Comparison of ENCODE assay signal across 40 mouse cellular contexts in genomic region chr19:5356080-5356479, GRCm38 (mm10). TPM values are rescaled to one million over a fixed set of nuclear protein-coding genes. Genes with fewer than 3 reads are reported as not detected.
A peak's percentile ranks its signal among the peaks of the same experiment; 100 is the strongest.
DNase-seq lines count a peak whose midpoint lies in the region; ATAC-seq and TF ChIP-seq lines count a peak whose summit lies in the region.
"Had no signal": no experiment of that assay in that cellular context is flagged by ENCODE, and none has a peak within 500 bp of the region (broad histone marks: within the 10 kb centered on the region; RNA-seq: fewer than 3 reads in every experiment).

No protein-coding gene starts in this region.

- no peaks in the 10 kb centered on the region for H3K4me1 ChIP-seq in intestine, postnatal 0 days (replicated peaks; ENCODE audit: control insufficient read depth, insufficient read depth, low read length)
- H3K4me1 ChIP-seq: embryonic facial prominence, embryonic 10.5 days; embryonic facial prominence, embryonic 15.5 days; forebrain, embryonic 12.5 days; hindbrain, embryonic 10.5 days; hindbrain, embryonic 15.5 days; limb, embryonic 12.5 days; liver, embryonic 15.5 days; midbrain, embryonic 10.5 days; neural tube, embryonic 12.5 days had no signal

- H3K9me3 ChIP-seq in intestine, postnatal 0 days (ENCODE audit: control insufficient read depth) = no peaks in the 10 kb centered on the region
- H3K9me3 ChIP-seq: embryonic facial prominence, embryonic 10.5 days; embryonic facial prominence, embryonic 15.5 days; forebrain, embryonic 12.5 days; hindbrain, embryonic 10.5 days; hindbrain, embryonic 15.5 days; limb, embryonic 12.5 days; liver, embryonic 15.5 days; midbrain, embryonic 10.5 days; neural tube, embryonic 12.5 days had no signal

- ATAC-seq in intestine, postnatal 0 days = peak; percentile 76
- ATAC-seq: activated CD4-positive, CD25-positive, alpha-beta regulatory T cell, adult 4 months; forebrain, postnatal 0 days had no signal

- H3K27ac ChIP-seq in intestine, postnatal 0 days (ENCODE audit: low read depth, low read length) = peak overlapping the region; percentile 57
- H3K27ac ChIP-seq: embryonic facial prominence, embryonic 10.5 days; embryonic facial prominence, embryonic 15.5 days; forebrain, embryonic 12.5 days; hindbrain, embryonic 10.5 days; hindbrain, embryonic 15.5 days; limb, embryonic 12.5 days; liver, embryonic 15.5 days; midbrain, embryonic 10.5 days; neural tube, embryonic 12.5 days had no signal

- H3K36me3 ChIP-seq in intestine, postnatal 0 days (ENCODE audit: control insufficient read depth, insufficient read depth) = no peaks in the 10 kb centered on the region; the same call in 1 of the 2 replicates
- H3K36me3 ChIP-seq: embryonic facial prominence, embryonic 15.5 days; forebrain, embryonic 12.5 days; hindbrain, embryonic 10.5 days; hindbrain, embryonic 15.5 days; limb, embryonic 12.5 days; liver, embryonic 15.5 days; neural tube, embryonic 12.5 days had no signal

- no peak overlapping the region for H3K9ac ChIP-seq in intestine, postnatal 0 days (ENCODE audit: low read depth, low read length)
- H3K9ac ChIP-seq: embryonic facial prominence, embryonic 15.5 days; forebrain, embryonic 12.5 days; forebrain, postnatal 0 days; hindbrain, embryonic 15.5 days; limb, embryonic 12.5 days; liver, embryonic 15.5 days; lung, embryonic 14.5 days; neural tube, embryonic 12.5 days had no signal

- H3K4me2 ChIP-seq in intestine, postnatal 0 days (replicated peaks; ENCODE audit: low read depth) = no peak overlapping the region
- H3K4me2 ChIP-seq: embryonic facial prominence, embryonic 15.5 days; forebrain, embryonic 12.5 days; hindbrain, embryonic 15.5 days; limb, embryonic 12.5 days; liver, embryonic 15.5 days; lung, embryonic 14.5 days; neural tube, embryonic 12.5 days had no signal

- no peak for TF ChIP-seq CTCF in intestine, postnatal 0 days (IDR thresholded peaks at IDR 0.05; ENCODE audit: low read depth)

- DNase-seq in embryo, embryonic 10 days (ENCODE audit: low spot score) = peak; percentile 25
- no peak for DNase-seq in embryo, embryonic 9.5 days (ENCODE audit: extremely low spot score)
- DNase-seq in 416B (ENCODE audit: low read depth) = peak; percentile 71
- DNase-seq in embryo, embryonic 10.5 days (ENCODE audit: low spot score) = peak; percentile 25
- DNase-seq in left cerebral cortex, adult 9 months (ENCODE audit: low spot score in 2 of 2) = no peak
- no peak for DNase-seq in heart, adult 18-20 months
- DNase-seq in urinary bladder, adult 2 months (ENCODE audit: low spot score) = no peak
- DNase-seq: adrenal gland, adult 2 months; adrenal gland, postnatal 36 days; cerebellum, adult 8-10 months; cerebellum, postnatal 36 days; forebrain, postnatal 0 days; heart, postnatal 14 days; kidney, postnatal 10 days; lung, embryonic 14.5 days; lung, postnatal 14 days; thymus, postnatal 14 days had no signal

- H3K27me3 ChIP-seq in intestine, postnatal 0 days (replicated peaks; ENCODE audit: control insufficient read depth, insufficient read depth, low read length) = no peaks in the 10 kb centered on the region
- H3K27me3 ChIP-seq: embryonic facial prominence, embryonic 15.5 days; forebrain, embryonic 12.5 days; hindbrain, embryonic 15.5 days; limb, embryonic 12.5 days; liver, embryonic 15.5 days; neural tube, embryonic 12.5 days had no signal

- no peak overlapping the region for H3K4me3 ChIP-seq in intestine, postnatal 0 days (ENCODE audit: low read depth, low read length)
- H3K4me3 ChIP-seq: embryonic facial prominence, embryonic 10.5 days; embryonic facial prominence, embryonic 15.5 days; forebrain, embryonic 12.5 days; hindbrain, embryonic 10.5 days; hindbrain, embryonic 15.5 days; limb, embryonic 12.5 days; liver, embryonic 15.5 days; midbrain, embryonic 10.5 days; myocyte; neural tube, embryonic 12.5 days had no signal

- no CpG with 5 or more reads among the region's 1 CpGs for WGBS in intestine, postnatal 0 days

RNA-seq across cellular contexts. Expression of gene Cst6, which starts 6.7 kb away (rescaled TPM):
- 624 and 632 TPM in 2 replicates for polyA plus RNA-seq in intestine, postnatal 0 days (2015; fragmentation: Nextera tagmentation; extraction: Ambion mirVana)
- total RNA-seq in heart, adult 18-20 months (2021) = 10 to 100 TPM; 17.3 to 21.4 TPM
- polyA plus RNA-seq in urinary bladder, adult 2 months (2012; rRNA removed) = 3.6 and 4.4 TPM in 2 replicates
- total RNA-seq: liver, adult 2 months had no signal
- polyA plus RNA-seq: liver, adult 2 months; liver, embryonic 15.5 days; lung, embryonic 14.5 days had no signal

RNA-seq across cellular contexts. Expression of gene Eif1ad, which starts 10.5 kb away (rescaled TPM):
- polyA plus RNA-seq in intestine, postnatal 0 days (2015; fragmentation: Nextera tagmentation; extraction: Ambion mirVana) = 81.2 and 88.1 TPM in 2 replicates
- 10 to 100 TPM; 18.8 to 19.7 TPM for total RNA-seq in heart, adult 18-20 months (2021)
- polyA plus RNA-seq in urinary bladder, adult 2 months (2012; rRNA removed) = 24.4 and 26.8 TPM in 2 replicates

RNA-seq across cellular contexts. Expression of gene Banf1, which starts 10.9 kb away (rescaled TPM):
- 309 and 329 TPM in 2 replicates for polyA plus RNA-seq in intestine, postnatal 0 days (2015; fragmentation: Nextera tagmentation; extraction: Ambion mirVana)
- 100 to 1,000 TPM; 121 to 125 TPM for total RNA-seq in heart, adult 18-20 months (2021)
- polyA plus RNA-seq in urinary bladder, adult 2 months (2012; rRNA removed) = 125 and 147 TPM in 2 replicates

RNA-seq across cellular contexts. Expression of gene Catsper1, which starts 20.5 kb away (rescaled TPM):
- polyA plus RNA-seq in intestine, postnatal 0 days (2015; fragmentation: Nextera tagmentation; extraction: Ambion mirVana) = not detected in 2 replicates
- not detected for total RNA-seq in heart, adult 18-20 months (2021)
- polyA plus RNA-seq in urinary bladder, adult 2 months (2012; rRNA removed) = not detected in 2 replicates
- total RNA-seq: adrenal gland, adult 2 months; adrenal gland, postnatal 36 days; forebrain, postnatal 0 days; gastrocnemius, adult 8-10 months; gastrocnemius, postnatal 4 days; heart, adult 8-10 months; heart, postnatal 14 days; layer of hippocampus, postnatal 10 days; left cerebral cortex, adult 18-20 months; left cerebral cortex, postnatal 25 days; liver, adult 2 months; midbrain, postnatal 0 days had no signal
- polyA plus RNA-seq: activated CD4-positive, CD25-positive, alpha-beta regulatory T cell, adult 4 months; adrenal gland, adult 2 months; embryonic facial prominence, embryonic 10.5 days; embryonic facial prominence, embryonic 15.5 days; forebrain, embryonic 12.5 days; forebrain, postnatal 0 days; heart, embryonic 14.5 days; hindbrain, embryonic 10.5 days; hindbrain, embryonic 15.5 days; intestine, embryonic 14.5 days; limb, embryonic 12.5 days; liver, adult 2 months; liver, embryonic 15.5 days; lung, embryonic 14.5 days; midbrain, embryonic 10.5 days; midbrain, postnatal 0 days; myocyte; neural tube, embryonic 12.5 days; stomach, embryonic 16.5 days had no signal

RNA-seq across cellular contexts. Expression of gene Sart1, which starts 32.4 kb away (rescaled TPM):
- 53.7 and 63.0 TPM in 2 replicates for polyA plus RNA-seq in intestine, postnatal 0 days (2015; fragmentation: Nextera tagmentation; extraction: Ambion mirVana)
- total RNA-seq in heart, adult 18-20 months (2021) = 10 to 100 TPM; 47.8 to 48.1 TPM
- 36.7 and 51.4 TPM in 2 replicates for polyA plus RNA-seq in urinary bladder, adult 2 months (2012; rRNA removed)

Comparison
In these comparisons a context has a peak if more than half of its experiments do, and no peak if none do; other contexts are left out.
1. DNase-seq: peak in embryo, embryonic 10 days (single experiment), 416B (single experiment) and embryo, embryonic 10.5 days (single experiment); none in embryo, embryonic 9.5 days (single experiment), left cerebral cortex, adult 9 months (0 of 2), heart, adult 18-20 months (0 of 2) and urinary bladder, adult 2 months (single experiment).
2. RNA of gene Cst6, which starts 6.7 kb away (polyA plus RNA-seq): 624 to 632 TPM in intestine, postnatal 0 days; 3.6 to 4.4 TPM in urinary bladder, adult 2 months; every median in the first group is over 100 times any median in the second.